Mouse (Mus musculus) lung, embryonic 14.5 days (tissue): ENCODE results near the gene Snca. TPM values are rescaled to one million over a fixed set of nuclear protein-coding genes. Genes with fewer than 3 reads are reported as not detected.
A peak's percentile ranks its signal among the peaks of the same experiment; 100 is the strongest.

Experiments used
- ATAC-seq: fragments of 200-750 bp; cut with Nextera tagmentation; 2 replicates; pipeline ENCODE4 v1.8.0; 2017; ENCODE audit warnings: mild to moderate bottlenecking, moderate TSS enrichment, moderate library complexity; ENCODE audit not compliant: insufficient read depth
- DNase-seq: peaks from one replicate; pipeline ENCODE4 v3.0.0-alpha.2; 2015
- H3K27ac ChIP-seq: fragments of 300-500 bp; sonication (generic); 2 replicates; pipeline ENCODE4 v1.5.1; 2014; ENCODE audit warnings: low read depth, mild to moderate bottlenecking, moderate library complexity
- H3K27me3 ChIP-seq: fragments of 300-500 bp; sonication (generic); 2 replicates; pipeline ENCODE4 v1.6.1; 2014; ENCODE audit warnings: low read length, control low read depth; ENCODE audit not compliant: insufficient read depth
- H3K36me3 ChIP-seq: fragments of 300-500 bp; sonication (generic); 2 replicates; pipeline ENCODE4 v1.6.1; 2014; ENCODE audit warnings: control low read depth; ENCODE audit not compliant: insufficient read depth
- H3K4me1 ChIP-seq: fragments of 300-500 bp; sonication (generic); 2 replicates; pipeline ENCODE4 v1.6.1; 2014; ENCODE audit warnings: antibody characterized with exemption, control low read depth; ENCODE audit not compliant: insufficient read depth
- H3K4me2 ChIP-seq: fragments of 300-500 bp; sonication (generic); 2 replicates; pipeline ENCODE4 v1.6.1; 2014; ENCODE audit warnings: mild to moderate bottlenecking
- H3K4me3 ChIP-seq: fragments of 300-500 bp; sonication (generic); 2 replicates; pipeline ENCODE4 v1.5.1; 2014; ENCODE audit warnings: low read depth, low read length
- H3K9ac ChIP-seq: fragments of 300-500 bp; sonication (generic); 2 replicates; pipeline ENCODE4 v1.6.1; 2014
- H3K9me3 ChIP-seq: fragments of 300-500 bp; sonication (generic); 2 replicates; pipeline ENCODE4 v1.6.1; 2016; ENCODE audit warnings: low read depth, low read length, control low read depth
- CTCF ChIP-seq: IDR thresholded peaks from 2 replicates; pipeline ENCODE4 v1.5.1; 2016; ENCODE audit warnings: antibody characterized with exemption, low read depth
- WGBS: fragments of 180-500 bp; shearing (Covaris S2); extraction: QIAGEN DNeasy Blood & Tissue Kit; methylation state at CpG from one replicate; pipeline ENCODE4 v1.1.7; 2014; 5-methylcytosine and 5-hydroxymethylcytosine counted together
- polyA plus RNA-seq: library from polyadenylated mRNA; unstranded; fragments of >200 nt; fragmentation: Nextera tagmentation; extraction: Ambion mirVana; gene quantifications from 2 replicates; pipeline ENCODE4 v1.2.1, GENCODE M21; 2014

The Snca gene
- polyA plus RNA-seq, 1 experiment from 2014 or later: 23.7 TPM

DNA sequence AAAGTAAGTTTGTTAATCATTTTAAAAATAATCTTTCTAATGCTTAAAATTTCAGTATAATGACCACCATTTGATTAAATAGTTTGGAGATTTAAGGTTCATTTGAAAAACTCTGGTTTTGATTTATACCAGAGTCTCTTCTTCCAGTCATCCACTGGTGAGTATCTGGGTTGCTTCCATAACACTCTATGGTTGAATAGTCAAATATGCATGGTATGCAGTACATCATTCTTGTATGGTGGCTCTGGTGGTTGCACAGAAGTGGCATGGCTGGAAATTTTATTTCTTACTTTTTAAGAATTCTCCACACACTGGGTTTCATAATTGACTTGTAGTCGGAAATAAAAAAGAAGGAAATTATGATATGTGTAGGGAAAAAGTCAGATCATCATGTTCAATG, 10.4 kb downstream of the Snca start:
- H3K36me3 ChIP-seq: no peaks in the 10 kb centered on the region
- no peaks in the 10 kb centered on the region for H3K27me3 ChIP-seq
- ATAC-seq (no peak), DNase-seq (no peak)
- no peak overlapping the region for H3K27ac ChIP-seq
- H3K4me2 ChIP-seq: no peak overlapping the region
- 86% methylated on average over 1 of the region's 1 CpGs for WGBS
- H3K9ac ChIP-seq: no peak overlapping the region
- H3K4me1 ChIP-seq: no peaks in the 10 kb centered on the region
- H3K4me3 ChIP-seq: no peak overlapping the region
- H3K9me3 ChIP-seq: no peaks in the 10 kb centered on the region
- no peak for TF ChIP-seq CTCF

- DNase-seq: no peak
- H3K27me3 ChIP-seq: no peaks in the 10 kb centered on the region
- H3K27ac ChIP-seq: no peak overlapping the region
- ATAC-seq: no peak
- no peak for TF ChIP-seq CTCF
- H3K4me3 ChIP-seq: no peak overlapping the region
- no peaks in the 10 kb centered on the region for H3K9me3 ChIP-seq
- WGBS: 43% methylated on average over 3 of the region's 3 CpGs
- H3K4me1 ChIP-seq: no peaks in the 10 kb centered on the region
- no peaks in the 10 kb centered on the region for H3K36me3 ChIP-seq
- H3K4me2 ChIP-seq: no peak overlapping the region
- H3K9ac ChIP-seq: no peak overlapping the region
Observed at GRCm38 (mm10) chr6:60813516-60813915, 16.1 kb downstream of the Snca start.

GRCm38 (mm10) chr6:60798266-60798665, 31.4 kb downstream of the Snca start:
- no peaks in the 10 kb centered on the region for H3K9me3 ChIP-seq
- H3K36me3 ChIP-seq: no peaks in the 10 kb centered on the region
- ATAC-seq (no peak), DNase-seq (no peak)
- H3K9ac ChIP-seq: no peak overlapping the region
- no peak overlapping the region for H3K4me3 ChIP-seq
- H3K27me3 ChIP-seq: no peaks in the 10 kb centered on the region
- no peak overlapping the region for H3K27ac ChIP-seq
- no peaks in the 10 kb centered on the region for H3K4me1 ChIP-seq
- 85% methylated on average over 1 of the region's 1 CpGs for WGBS
- no peak for TF ChIP-seq CTCF
- no peak overlapping the region for H3K4me2 ChIP-seq

DNA sequence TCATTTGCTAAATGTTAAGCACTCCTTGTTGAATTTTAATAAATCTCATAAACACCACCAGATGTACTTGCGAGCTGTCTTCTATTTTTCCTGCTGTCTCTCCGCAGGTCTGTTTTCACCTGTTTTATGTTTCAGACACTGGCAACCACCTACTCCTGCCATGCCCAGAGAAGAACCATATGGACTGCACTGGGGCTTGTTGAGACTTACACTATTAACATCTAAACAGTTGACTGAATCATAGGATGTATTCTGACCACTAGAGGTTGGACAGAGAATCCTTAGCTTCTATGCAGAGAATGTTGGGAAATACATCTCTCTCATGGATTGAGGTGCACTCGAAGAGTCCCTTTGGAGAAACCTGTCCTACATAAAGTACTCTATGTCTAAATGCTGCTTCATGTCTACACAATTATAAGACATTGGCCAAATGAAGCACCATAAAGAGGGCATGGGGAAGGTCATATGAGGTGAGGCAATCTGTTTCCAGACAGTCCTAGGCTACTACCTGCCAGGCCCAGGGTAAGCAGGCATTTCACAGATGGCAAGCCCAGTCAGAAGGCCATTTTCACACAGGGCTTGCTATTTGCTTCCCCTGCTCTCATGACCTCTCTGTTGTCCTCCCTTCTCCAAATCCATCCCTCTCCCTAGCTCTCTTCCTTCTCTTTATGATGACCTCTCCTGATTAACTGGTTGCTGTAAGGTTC, 35.8 kb downstream of the Snca start:
- no peak overlapping the region for H3K9ac ChIP-seq
- no peak for DNase-seq
- no peak overlapping the region for H3K27ac ChIP-seq
- H3K4me1 ChIP-seq: no peaks in the 10 kb centered on the region
- H3K9me3 ChIP-seq: no peaks in the 10 kb centered on the region
- no peaks in the 10 kb centered on the region for H3K36me3 ChIP-seq
- ATAC-seq: no peak
- no peak overlapping the region for H3K4me2 ChIP-seq
- no peaks in the 10 kb centered on the region for H3K27me3 ChIP-seq
- TF ChIP-seq CTCF: no peak
- WGBS: 78% methylated on average over 3 of the region's 3 CpGs
- no peak overlapping the region for H3K4me3 ChIP-seq

DNA sequence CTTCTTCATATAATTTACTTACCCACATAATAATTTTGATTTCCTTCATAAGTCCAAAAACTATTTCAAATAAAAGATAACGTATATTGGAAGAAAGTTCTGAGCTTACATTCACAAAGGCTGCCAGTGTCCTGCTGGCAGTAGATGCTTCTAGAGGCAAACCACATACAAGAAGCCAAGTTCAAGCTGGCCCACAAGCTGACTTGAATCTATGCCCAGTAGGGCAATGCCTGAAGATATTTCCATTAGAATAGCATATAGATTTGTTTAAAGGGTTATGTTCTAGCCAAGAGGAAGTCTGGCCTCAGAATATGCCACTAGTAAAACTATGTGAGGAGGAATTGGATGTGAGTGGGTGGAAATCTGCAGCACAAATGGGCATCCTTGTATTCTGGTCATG, 42.7 kb downstream of the Snca start:
- Histone ChIP-seq H3K36me3 (no peaks in the 10 kb centered on the region), H3K27ac (no peak overlapping the region), H3K4me1 (no peaks in the 10 kb centered on the region), H3K4me3 (no peak overlapping the region), H3K4me2 (no peak overlapping the region), H3K9me3 (no peaks in the 10 kb centered on the region), H3K9ac (no peak overlapping the region), H3K27me3 (no peaks in the 10 kb centered on the region)
- 86% methylated on average over 1 of the region's 1 CpGs for WGBS
- no peak for DNase-seq
- no peak for ATAC-seq
- TF ChIP-seq CTCF: no peak

DNA sequence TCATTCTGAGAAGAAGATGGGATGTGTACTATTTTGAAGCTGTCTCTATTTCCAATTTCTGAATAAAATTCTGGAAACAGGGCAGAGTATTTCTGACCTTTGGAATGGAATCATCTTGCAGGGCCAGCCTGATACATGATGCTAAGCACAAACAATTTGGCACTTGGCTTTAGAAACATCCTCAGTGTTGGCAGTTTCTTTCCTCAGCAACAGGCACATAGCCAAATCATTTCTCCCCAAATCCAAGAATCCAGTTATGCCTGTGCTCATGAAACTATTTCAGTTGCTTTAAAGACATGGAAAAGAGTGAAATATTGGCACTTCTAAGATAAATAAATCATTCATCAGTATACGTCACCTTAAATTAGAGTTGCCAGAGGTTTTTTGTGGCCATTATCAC, 57.8 kb downstream of the Snca start:
- no peak overlapping the region for H3K9ac ChIP-seq
- no peaks in the 10 kb centered on the region for H3K4me1 ChIP-seq
- ATAC-seq (no peak), DNase-seq (peak; percentile 46)
- no peak overlapping the region for H3K4me3 ChIP-seq
- 65% methylated on average over 1 of the region's 1 CpGs for WGBS
- H3K4me2 ChIP-seq: no peak overlapping the region
- H3K27me3 ChIP-seq: no peaks in the 10 kb centered on the region
- no peaks in the 10 kb centered on the region for H3K36me3 ChIP-seq
- TF ChIP-seq CTCF: no peak
- H3K9me3 ChIP-seq: no peaks in the 10 kb centered on the region
- no peak overlapping the region for H3K27ac ChIP-seq

DNA sequence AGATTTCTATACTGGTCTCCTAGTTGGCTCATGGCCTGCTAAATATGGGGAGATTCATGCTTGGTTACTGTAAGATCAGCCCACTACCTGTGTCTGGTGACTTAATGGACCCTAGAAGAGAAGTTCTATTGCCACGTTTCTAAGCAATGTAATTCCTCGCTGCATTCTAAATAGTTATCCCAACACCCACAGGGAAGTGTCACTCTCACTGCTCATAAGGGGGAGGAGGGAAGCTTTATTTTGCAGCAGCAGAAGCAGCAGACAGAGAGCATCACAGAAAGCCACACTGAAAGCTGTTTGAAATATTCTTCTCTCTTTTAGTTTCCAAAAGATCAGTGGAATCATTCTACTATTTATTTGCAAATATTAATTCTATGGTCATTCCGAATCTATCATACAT, 64.0 kb downstream of the Snca start:
- DNase-seq (no peak), ATAC-seq (no peak)
- no peak overlapping the region for H3K27ac ChIP-seq
- WGBS: 73% methylated on average over 3 of the region's 3 CpGs
- H3K4me2 ChIP-seq: no peak overlapping the region
- H3K4me1 ChIP-seq: no peaks in the 10 kb centered on the region
- H3K36me3 ChIP-seq: no peaks in the 10 kb centered on the region
- no peak overlapping the region for H3K4me3 ChIP-seq
- no peaks in the 10 kb centered on the region for H3K9me3 ChIP-seq
- no peak for TF ChIP-seq CTCF
- no peaks in the 10 kb centered on the region for H3K27me3 ChIP-seq
- no peak overlapping the region for H3K9ac ChIP-seq
